26 mouse cellular contexts compared by ENCODE assay signal in genomic region chr9:58719471-58719870, GRCm38 (mm10). TPM values are rescaled to one million over a fixed set of nuclear protein-coding genes. Genes with fewer than 3 reads are reported as not detected.
"Had no signal": no experiment of that assay in that cellular context is flagged by ENCODE, and none has a peak within 500 bp of the region (broad histone marks: within the 10 kb centered on the region; RNA-seq: fewer than 3 reads in every experiment).

No protein-coding gene starts in this region.

- H3K9ac ChIP-seq: limb, embryonic 12.5 days; limb, embryonic 15.5 days; lung, embryonic 14.5 days; midbrain, embryonic 13.5 days; neural tube, embryonic 12.5 days; neural tube, embryonic 15.5 days had no signal

- H3K4me2 ChIP-seq: limb, embryonic 12.5 days; limb, embryonic 15.5 days; lung, embryonic 14.5 days; midbrain, embryonic 13.5 days; neural tube, embryonic 12.5 days; neural tube, embryonic 15.5 days had no signal

- H3K4me3 ChIP-seq: limb, embryonic 12.5 days; limb, embryonic 15.5 days; midbrain, embryonic 10.5 days; midbrain, embryonic 13.5 days; neural tube, embryonic 12.5 days; neural tube, embryonic 15.5 days had no signal

- H3K4me1 ChIP-seq: limb, embryonic 12.5 days; limb, embryonic 15.5 days; midbrain, embryonic 13.5 days; neural tube, embryonic 12.5 days; neural tube, embryonic 15.5 days had no signal

- DNase-seq: kidney, adult 18-20 months; kidney, postnatal 4 days; left cerebral cortex, postnatal 4 days; lung, embryonic 14.5 days; right cerebral cortex, adult 18-20 months; right cerebral cortex, postnatal 14 days; right cerebral cortex, postnatal 4 days; thymus, adult 2 months; thymus, postnatal 14 days; thymus, postnatal 4 days had no signal

- H3K9me3 ChIP-seq: limb, embryonic 12.5 days; limb, embryonic 15.5 days; midbrain, embryonic 10.5 days; midbrain, embryonic 13.5 days; neural tube, embryonic 12.5 days; neural tube, embryonic 15.5 days had no signal

- H3K27ac ChIP-seq: kidney, postnatal 0 days; limb, embryonic 12.5 days; limb, embryonic 15.5 days; macrophage; midbrain, embryonic 10.5 days; midbrain, embryonic 13.5 days; neural tube, embryonic 12.5 days; neural tube, embryonic 15.5 days; stomach, postnatal 0 days had no signal

- H3K36me3 ChIP-seq: limb, embryonic 12.5 days; limb, embryonic 15.5 days; midbrain, embryonic 10.5 days; midbrain, embryonic 13.5 days; neural tube, embryonic 12.5 days; neural tube, embryonic 15.5 days had no signal

- ATAC-seq: inflammation-experienced regulatory T-cells, adult 6 months; intestine, embryonic 16.5 days; lung, postnatal 0 days; midbrain, embryonic 13.5 days; midbrain, embryonic 16.5 days had no signal

- H3K27me3 ChIP-seq: limb, embryonic 12.5 days; limb, embryonic 15.5 days; midbrain, embryonic 13.5 days; neural tube, embryonic 12.5 days; neural tube, embryonic 15.5 days had no signal

RNA-seq across cellular contexts. Expression of gene Rec114, which starts 24.3 kb away (rescaled TPM):
- total RNA-seq: layer of hippocampus, adult 18-20 months; left cerebral cortex, adult 8-10 months; left cerebral cortex, postnatal 14 days had no signal
- polyA plus RNA-seq: macrophage; thymus, adult 2 months had no signal
